Mouse (Mus musculus) B cell, adult 2 months (primary cell): ENCODE data around the gene Mphosph6.

Source experiments
- DNase-seq, 2 experiments: peaks; one replicate each; pipeline ENCODE4 v3.0.0; 2022

The Mphosph6 gene

GRCm38 (mm10) chr8:117768971-117769370 is 32.8 kb downstream of the Mphosph6 start:
- DNase-seq = no peak

GRCm38 (mm10) chr8:117765947-117766346 is 35.8 kb downstream of the Mphosph6 start:
- no peak for DNase-seq

- no peak for DNase-seq
Measured at GRCm38 (mm10) chr8:117764625-117765024, 37.1 kb downstream of the Mphosph6 start.

- no peak for DNase-seq
Measured at GRCm38 (mm10) chr8:117762776-117763175, 39.0 kb downstream of the Mphosph6 start.

- DNase-seq = no peak
Measured at GRCm38 (mm10) chr8:117757900-117758299, 43.8 kb downstream of the Mphosph6 start.

GRCm38 (mm10) chr8:117749436-117749835 is 52.3 kb downstream of the Mphosph6 start:
- DNase-seq = no peak

GRCm38 (mm10) chr8:117747886-117748730 is 53.6 kb downstream of the Mphosph6 start:
- DNase-seq = no peak

- DNase-seq = no peak
Measured at GRCm38 (mm10) chr8:117747428-117747827, 54.3 kb downstream of the Mphosph6 start.

- no peak for DNase-seq
Measured at GRCm38 (mm10) chr8:117746651-117747050, 55.1 kb downstream of the Mphosph6 start.

GRCm38 (mm10) chr8:117742431-117743012 is 59.2 kb downstream of the Mphosph6 start:
- no peak for DNase-seq
